Mouse (Mus musculus): ENCODE results near the gene OR5BS1P.
"Not testable (repeated sequence)": the region's sequence is repeated elsewhere in the genome, so short reads cannot be mapped to it uniquely, and the experiment has no call there.

GRCm38 (mm10) chr15:98514845-98515244, 45.1 kb downstream of the OR5BS1P start:
- not testable (repeated sequence) for TF ChIP-seq POLR2A (IDR thresholded peaks at IDR 0.05; ENCODE audit: extremely low read depth, insufficient read depth, low read length); CTCF (IDR thresholded peaks at IDR 0.05; ENCODE audit: low read depth, low read length)

Measured in liver, adult 2 months (tissue).